Comparison of ENCODE assay signal across 7 mouse cellular contexts in genomic region chr1:72877892-72878291, GRCm38 (mm10). TPM values are rescaled to one million over a fixed set of nuclear protein-coding genes. Genes with fewer than 3 reads are reported as not detected.
DNase-seq lines count a peak whose midpoint lies in the region; ATAC-seq lines count a peak whose summit lies in the region.

No protein-coding gene starts in this region.

- peaks cover 11% of the 10 kb centered on the region for H3K27me3 ChIP-seq in midbrain, embryonic 15.5 days (replicated peaks)

- no peaks in the 10 kb centered on the region for H3K9me3 ChIP-seq in midbrain, embryonic 15.5 days

- no peaks in the 10 kb centered on the region for H3K36me3 ChIP-seq in midbrain, embryonic 15.5 days (replicated peaks)

- H3K4me2 ChIP-seq in midbrain, embryonic 15.5 days = peak overlapping the region; percentile 40

- 4% methylated on average over 3 of the region's 3 CpGs for WGBS in midbrain, embryonic 15.5 days

- no peak; the same call in 1 of the 2 replicates for ATAC-seq in midbrain, embryonic 15.5 days (replicated peaks)
- no peak for ATAC-seq in monocyte, adult 5-6 weeks (replicated peaks; ENCODE audit: insufficient number of reproducible peaks, low FRiP score, low TSS enrichment, poor library complexity, severe bottlenecking)

- H3K4me3 ChIP-seq in midbrain, embryonic 15.5 days = no peak overlapping the region

- H3K9ac ChIP-seq in midbrain, embryonic 15.5 days = no peak overlapping the region

- H3K27ac ChIP-seq in midbrain, embryonic 15.5 days = no peak overlapping the region

- peak; percentile 62 for DNase-seq in A20 (ENCODE audit: low read depth, low spot score)
- DNase-seq in ES-CJ7 (ENCODE audit: low read depth, low spot score) = peak; percentile 73
- DNase-seq in embryo, embryonic 9.5 days (ENCODE audit: extremely low spot score) = peak; percentile 69
- peak; percentile 74 to 75 for DNase-seq in heart, postnatal 10 days
- DNase-seq in kidney, postnatal 4 days = peak; percentile 51 to 70

- H3K4me1 ChIP-seq in midbrain, embryonic 15.5 days = peaks cover 43% of the 10 kb centered on the region

- intact Hi-C loops in heart, postnatal 10 days (cut with DNase I) = loop anchor here (1.0 to 5.0 kb wide), 2 partner anchors 396 to 484 kb away; no protein-coding TSS in a partner anchor

RNA-seq across cellular contexts. Expression of gene Igfbp5, which starts 3.2 kb away (rescaled TPM):
- 100 to 1,000 TPM; 152 to 192 TPM for total RNA-seq in heart, postnatal 10 days (2021)
- polyA plus RNA-seq in midbrain, embryonic 15.5 days (2015; fragmentation: Nextera tagmentation; extraction: Ambion mirVana) = 38.4 and 39.6 TPM in 2 replicates
- 0.19 to 0.64 TPM in 2 of 3 replicates, not detected in the other for total RNA-seq in monocyte, adult 5-6 weeks (2017)

RNA-seq across cellular contexts. Expression of gene Igfbp2, which starts 53.6 kb away (rescaled TPM):
- 1 to 10 TPM in 1 of 2 experiments, under 1 TPM in 1; 0.86 to 2.1 TPM for total RNA-seq in heart, postnatal 10 days (2021)
- polyA plus RNA-seq in midbrain, embryonic 15.5 days (2015; fragmentation: Nextera tagmentation; extraction: Ambion mirVana) = 329 and 430 TPM in 2 replicates
- not detected in 3 replicates for total RNA-seq in monocyte, adult 5-6 weeks (2017)

Comparison
In these comparisons a context has a peak if more than half of its experiments do, and no peak if none do; other contexts are left out.
1. RNA of gene Igfbp5, which starts 3.2 kb away (total RNA-seq): 152 to 192 TPM in heart, postnatal 10 days; 0.19 to 0.64 TPM in monocyte, adult 5-6 weeks; every median in the first group is over 10 times any median in the second.
2. Peak in every context shown above with its lines, with median percentiles within 50 percentile points of each other: DNase-seq.